Mouse (Mus musculus): ENCODE data around the gene Exo1. TPM values are rescaled to one million over a fixed set of nuclear protein-coding genes. Genes with fewer than 3 reads are reported as not detected.

Exo1 gene
- polyA plus RNA-seq, 1 experiment from 2014 or later, result 24.1 TPM

Other genes with a start within 250 kb of the Exo1 start
- 6.9 TPM in 2 replicates for gene Opn3, start 187.8 kb upstream of the Exo1 start, polyA plus RNA-seq (2015; fragmentation: Nextera tagmentation; extraction: Ambion mirVana)
- gene Chml, start 187.7 kb upstream of the Exo1 start, polyA plus RNA-seq (2015; fragmentation: Nextera tagmentation; extraction: Ambion mirVana), result 3.6 and 4.1 TPM in 2 replicates
- not detected in 2 replicates for gene Wdr64, start 182.0 kb upstream of the Exo1 start, polyA plus RNA-seq (2015; fragmentation: Nextera tagmentation; extraction: Ambion mirVana)
- gene Gm38100, start 39.7 kb downstream of the Exo1 start, polyA plus RNA-seq (2015; fragmentation: Nextera tagmentation; extraction: Ambion mirVana), result 0.12 TPM in 1 of 2 replicates, not detected in the other
- 0.52 and 0.85 TPM in 2 replicates for gene Rbm8a2, start 98.5 kb downstream of the Exo1 start, polyA plus RNA-seq (2015; fragmentation: Nextera tagmentation; extraction: Ambion mirVana)

Data from midbrain, embryonic 13.5 days (tissue).